Mouse (Mus musculus): ENCODE measurements around the gene Ndufa13.

GRCm38 (mm10) chr8:69938245-69938982 is 36.1 kb upstream of the Ndufa13 start:
- no peak for TF ChIP-seq CTCF (IDR thresholded peaks at IDR 0.05)
- TF ChIP-seq EP300 (IDR thresholded peaks at IDR 0.05), result no peak

Measured in lung, postnatal 0 days (tissue).